Mouse (Mus musculus) embryonic fibroblast, embryonic 13.5 days (primary cell): ENCODE data around the gene Impdh2.

ENCODE experiments used
- CTCF ChIP-seq: IDR thresholded peaks from 2 replicates; pipeline ENCODE4 v1.5.1; 2011; ENCODE audit warnings: mild to moderate bottlenecking, control low read depth, low read length, moderate library complexity, borderline replicate concordance; ENCODE audit not compliant: insufficient read depth
- POLR2A ChIP-seq: IDR thresholded peaks from 2 replicates; pipeline ENCODE4 v1.6.1; 2011; ENCODE audit warnings: low read depth, mild to moderate bottlenecking, control low read depth, low read length, moderate library complexity

GRCm38 (mm10) chr9:108573774-108574690 lies 13.9 kb downstream of the Impdh2 start:
- TF ChIP-seq POLR2A = no peak
- peak; percentile 54; the same call in 1 of the 2 replicates for TF ChIP-seq CTCF
